Mouse (Mus musculus): Measurements from ENCODE around the gene Aoah.

Gene Aoah

DNA sequence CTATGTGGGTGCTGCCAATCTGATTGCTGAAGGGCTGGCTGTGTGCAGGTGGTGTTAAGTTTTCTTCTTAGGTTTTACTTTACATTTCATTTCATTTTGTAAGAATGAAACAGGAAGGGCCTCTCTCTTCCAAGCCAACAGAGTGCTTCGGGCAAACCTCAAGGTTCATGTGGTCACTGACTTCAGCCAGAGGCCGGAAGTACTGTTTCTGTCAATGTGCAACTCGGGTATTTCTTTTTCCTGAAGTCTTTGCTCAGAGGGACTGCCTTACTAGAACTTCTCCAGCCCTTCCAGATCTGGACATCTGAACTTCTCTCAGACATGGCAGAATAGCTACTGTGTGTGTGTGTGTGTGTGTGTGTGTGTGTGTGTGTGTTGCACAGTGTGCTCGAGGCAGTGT lies at the start of gene Aoah:
TSS of gene Aoah (plus strand) at position 213 of the 400 bp plus-strand sequence.
- peak; percentile 35 for DNase-seq

DNA sequence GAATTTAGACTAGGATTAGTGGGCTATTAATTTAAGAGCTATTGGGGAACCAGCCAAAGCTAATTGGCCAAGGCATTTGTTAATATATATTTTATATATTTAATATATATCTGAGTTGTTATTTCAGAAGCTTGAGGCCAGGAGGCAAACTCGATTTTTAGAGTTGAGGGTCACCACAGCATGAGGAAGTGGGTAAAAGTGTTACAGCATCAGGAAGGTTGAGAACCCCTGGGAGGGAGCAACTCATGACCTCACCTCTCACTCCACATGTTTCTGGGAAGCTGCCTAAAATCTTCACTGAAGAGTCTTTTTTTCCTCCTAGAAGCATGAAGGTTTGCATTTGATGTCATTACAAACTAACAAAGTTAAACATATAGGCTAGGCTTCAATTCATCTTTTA lies 39.1 kb upstream of the Aoah start:
- no peak for DNase-seq

DNA sequence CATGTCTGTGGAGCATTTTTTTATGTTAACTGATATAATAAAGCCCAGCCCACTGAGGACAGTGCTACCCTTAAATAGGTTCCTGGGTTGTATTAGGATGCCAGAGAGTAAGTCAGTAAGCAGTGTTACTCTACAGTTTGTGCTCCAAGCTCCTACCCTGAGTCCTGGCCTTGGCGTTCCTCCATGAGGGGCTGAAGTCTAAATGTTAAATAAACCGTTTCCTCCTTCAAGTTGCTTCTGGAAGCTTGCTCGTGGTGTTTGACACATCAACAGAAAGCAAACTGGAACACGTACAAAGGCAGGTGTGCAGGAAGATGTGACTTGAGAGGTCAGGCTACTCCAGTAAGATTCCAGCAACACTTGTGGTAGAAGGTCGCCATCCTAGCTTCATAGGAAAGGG lies 10.3 kb upstream of the Aoah start:
- no peak for DNase-seq

DNA sequence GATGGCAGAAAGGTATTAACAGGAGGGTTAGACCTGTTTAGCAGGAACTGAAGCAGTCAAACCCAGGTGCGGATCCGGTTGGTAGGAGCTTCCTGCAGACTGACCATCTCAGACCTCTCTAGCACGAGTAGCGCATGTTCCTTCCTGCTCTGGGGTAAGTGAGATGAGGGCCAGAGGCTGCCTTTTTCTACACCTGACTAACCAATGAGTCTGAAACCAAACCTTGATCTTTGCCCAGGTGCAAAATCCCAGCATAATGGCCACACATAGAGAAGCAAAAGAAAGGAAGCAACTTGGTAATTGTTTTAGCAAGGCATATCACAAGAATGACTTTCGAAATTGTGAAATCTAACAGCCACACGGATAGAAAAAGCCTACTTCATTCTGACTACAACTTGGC lies 9.9 kb upstream of the Aoah start:
- no peak for DNase-seq

DNA sequence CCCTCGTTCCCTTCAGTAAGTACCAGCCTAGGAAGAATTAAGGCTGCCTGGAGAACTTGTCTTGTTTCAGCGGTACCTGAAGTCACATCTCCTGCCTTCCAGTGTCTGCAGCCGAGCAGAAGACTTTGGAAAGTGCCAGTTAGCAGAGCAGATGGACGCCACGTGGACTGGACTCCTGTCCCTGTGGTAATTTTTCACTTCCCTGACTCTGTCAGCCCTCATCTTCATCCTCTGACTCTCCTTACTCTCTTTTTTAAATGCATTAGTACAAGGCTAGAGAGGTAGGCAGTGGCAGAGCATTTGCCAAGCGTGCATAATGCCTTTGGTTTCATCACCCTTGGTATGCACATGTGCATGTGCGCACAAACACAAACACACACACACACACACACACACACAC lies 8.0 kb upstream of the Aoah start:
- no peak for DNase-seq

DNA sequence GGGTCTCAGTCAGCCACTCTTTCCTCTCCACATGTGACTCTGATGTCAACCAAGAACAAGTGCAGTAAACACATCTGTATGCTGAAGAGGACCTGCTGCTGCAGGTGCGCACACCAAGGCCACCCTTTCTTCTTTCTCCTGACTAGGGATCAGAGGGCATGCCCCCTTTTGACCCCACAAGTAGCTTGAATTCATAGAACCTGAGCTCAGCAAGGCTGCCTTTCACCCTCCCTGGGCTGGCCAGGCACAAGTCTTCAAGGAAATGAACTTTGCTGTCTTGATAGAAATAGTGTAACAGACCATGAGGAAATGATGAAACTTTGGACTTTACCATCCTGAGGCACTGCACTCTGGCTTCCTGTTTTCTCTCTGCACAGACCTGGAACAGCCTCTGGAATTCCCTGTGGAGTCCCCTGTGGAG lies 7.1 kb upstream of the Aoah start:
- DNase-seq: peak; percentile 56

DNA sequence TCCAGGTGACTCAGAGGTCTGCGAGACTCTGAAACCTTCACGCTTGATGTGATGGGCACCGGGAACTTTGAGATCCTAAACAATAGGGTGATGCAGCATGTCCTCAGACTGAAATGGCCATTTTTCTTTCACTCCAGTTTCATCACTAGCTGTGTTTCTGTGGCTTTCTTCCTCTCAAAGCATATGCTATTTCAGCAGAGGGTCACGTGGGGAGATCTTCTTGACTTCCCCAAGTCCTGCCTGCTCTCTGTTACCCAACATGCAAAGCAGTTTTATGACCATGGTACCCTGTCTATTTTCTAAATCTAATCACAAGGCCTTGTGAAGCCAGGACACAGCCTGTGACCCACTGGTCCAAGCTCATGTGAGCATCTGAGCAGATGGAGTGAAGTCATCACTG lies 6.0 kb upstream of the Aoah start:
- no peak for DNase-seq

DNA sequence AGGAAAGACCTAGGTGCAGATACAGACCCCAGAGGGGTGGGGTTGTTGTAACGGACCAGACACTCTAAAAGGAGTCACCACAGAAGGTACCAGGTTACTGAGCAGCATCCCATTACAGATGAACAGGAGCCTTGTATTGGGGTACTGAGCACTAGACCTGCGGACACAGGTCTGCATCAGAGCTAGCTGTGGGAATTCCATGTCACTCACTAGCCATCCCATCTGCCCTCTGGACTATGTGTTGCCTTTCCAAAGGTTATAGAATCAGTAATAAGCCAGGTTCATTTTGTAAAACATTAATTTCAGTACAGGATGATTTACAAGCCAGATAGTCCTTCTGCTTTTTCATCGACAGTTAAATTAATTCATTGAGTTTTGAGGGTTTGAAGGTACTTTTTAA lies 2.7 kb downstream of the Aoah start:
- no peak for DNase-seq

DNA sequence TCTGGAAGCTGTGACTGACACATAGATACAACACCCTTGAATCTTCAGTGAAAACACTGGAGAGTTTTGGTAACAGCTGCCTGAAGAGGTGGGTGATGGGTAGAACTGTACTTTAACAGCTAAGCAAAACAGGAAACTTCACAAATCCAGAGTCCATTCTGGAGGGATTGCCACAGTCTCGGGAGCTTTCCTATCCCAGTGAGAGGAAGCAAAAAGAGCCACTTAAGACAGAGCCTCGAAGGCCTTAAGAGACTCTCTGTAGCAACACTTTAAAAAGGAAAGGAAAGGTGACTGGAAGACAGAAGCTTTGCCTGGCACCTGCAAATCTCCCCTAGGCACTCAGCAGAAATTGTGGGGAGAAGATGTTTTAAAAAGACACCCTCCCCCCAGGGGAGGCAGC lies 4.6 kb downstream of the Aoah start:
- no peak for DNase-seq

DNA sequence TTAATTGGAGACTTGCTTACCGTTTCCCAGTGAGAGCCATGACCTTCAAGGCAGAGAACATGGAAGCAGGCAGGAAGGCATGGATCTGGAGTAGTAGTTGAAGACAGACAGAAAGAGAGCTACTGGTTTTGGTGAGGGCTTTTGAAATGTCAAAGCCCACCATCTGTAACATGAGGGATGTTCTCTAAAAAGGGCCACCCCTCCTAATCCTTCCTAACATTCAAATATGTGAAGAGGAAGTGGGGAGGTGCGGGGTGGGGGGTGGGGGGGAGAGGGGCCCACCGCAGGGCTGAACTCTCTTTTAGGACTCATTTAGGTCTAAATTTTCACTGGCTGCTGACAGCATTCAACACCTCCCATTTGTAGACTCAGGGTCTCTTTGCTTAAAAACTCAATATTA lies 5.9 kb downstream of the Aoah start:
- DNase-seq: no peak

DNA sequence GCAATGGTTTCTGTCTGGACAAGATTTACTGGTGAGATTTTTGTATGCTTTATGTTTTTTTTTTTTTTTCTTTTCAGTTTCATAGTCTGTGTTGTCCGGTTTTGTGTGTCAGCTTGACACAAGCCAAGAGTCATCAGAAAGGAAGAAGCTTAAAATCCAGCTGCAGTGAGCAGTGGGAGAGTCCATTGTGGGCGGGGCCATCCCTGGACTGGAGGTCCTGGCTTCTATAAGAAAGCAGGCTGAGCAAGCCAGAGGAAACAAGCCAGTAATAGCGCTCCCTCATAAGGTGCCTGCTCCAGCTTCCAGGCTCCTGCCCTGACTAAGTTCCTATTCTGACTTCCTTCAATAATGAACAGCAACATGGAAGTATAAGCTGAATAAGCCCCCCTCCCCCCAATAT lies 6.7 kb downstream of the Aoah start:
- peak; percentile 72 for DNase-seq

DNA sequence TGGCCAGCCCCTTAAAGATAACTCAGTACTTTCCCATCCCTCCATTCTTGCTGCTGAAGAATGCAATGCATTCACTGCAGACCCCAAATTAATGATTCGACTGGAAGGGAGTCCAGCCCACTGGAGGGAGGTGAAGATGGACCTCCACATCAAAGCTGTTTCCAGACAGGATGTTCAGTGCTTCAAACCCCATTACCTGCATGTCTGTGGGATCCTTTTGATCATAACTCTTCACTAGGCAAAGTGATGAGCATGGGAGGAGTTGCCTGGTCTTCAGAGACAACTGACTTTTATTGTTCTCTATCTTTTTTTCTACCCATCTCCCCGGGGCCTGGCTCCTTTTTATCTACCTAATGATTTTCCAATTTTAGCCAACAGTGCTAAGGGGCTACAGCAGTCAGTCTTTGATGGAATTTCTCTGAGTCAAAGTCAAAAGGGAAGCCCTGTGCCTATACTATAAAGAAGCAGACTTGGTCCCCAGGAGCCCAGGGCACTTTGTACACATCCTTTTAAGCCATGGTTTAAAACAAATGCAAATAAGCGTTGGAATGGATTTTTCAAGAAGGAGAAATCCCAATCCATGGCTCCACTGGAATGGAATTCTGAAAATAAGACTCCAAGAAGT lies 18.0 kb downstream of the Aoah start:
- no peak for DNase-seq

DNA sequence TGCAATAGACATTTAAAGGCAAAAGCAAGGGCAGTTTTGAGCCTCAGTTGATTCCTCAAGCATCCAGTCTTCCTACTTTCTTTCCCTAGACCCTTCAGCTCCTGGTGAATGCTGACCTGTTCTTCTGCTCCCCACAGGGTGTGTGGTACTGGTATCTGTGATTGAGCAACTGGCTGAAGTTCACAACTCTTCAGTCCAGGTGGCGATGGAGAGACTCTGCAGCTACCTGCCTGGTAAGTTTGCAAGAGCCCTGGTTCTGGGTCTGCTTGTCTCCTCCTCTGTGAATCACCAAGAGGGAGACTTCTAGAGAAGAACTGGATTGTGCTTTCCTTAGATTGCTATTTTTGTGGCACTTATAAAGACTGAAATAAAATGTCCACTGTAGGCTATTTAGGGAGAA lies 22.5 kb downstream of the Aoah start:
- DNase-seq: no peak

DNA sequence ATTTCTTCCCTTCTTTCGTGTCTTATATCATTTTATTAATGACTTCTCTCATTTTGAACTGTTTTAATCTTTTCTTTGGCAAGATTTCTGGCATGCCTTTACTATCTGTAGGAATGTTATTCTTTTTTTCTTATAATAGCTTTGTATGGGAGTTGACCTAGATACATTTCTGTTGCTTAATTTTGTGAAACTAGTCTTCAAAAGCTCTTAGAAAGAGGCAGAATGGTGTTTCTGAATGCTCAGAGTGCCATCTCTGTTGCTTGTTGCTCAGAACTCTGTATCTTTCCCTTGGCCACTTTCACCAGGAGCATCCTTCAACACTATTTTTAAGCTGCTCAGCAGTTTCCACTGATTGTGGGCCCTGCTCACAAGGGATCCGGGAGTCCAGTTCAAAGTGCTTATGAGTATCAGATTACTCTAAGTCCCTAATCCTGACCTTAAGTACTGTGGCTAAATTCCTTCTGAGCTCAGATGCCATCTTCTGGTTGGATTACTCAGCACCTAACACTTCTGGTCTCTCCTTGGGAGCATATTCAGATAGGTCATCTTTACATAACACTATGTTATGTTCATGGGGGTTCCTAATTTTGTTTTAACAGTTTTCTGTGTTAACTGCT lies 26.9 kb downstream of the Aoah start:
- DNase-seq: no peak

DNA sequence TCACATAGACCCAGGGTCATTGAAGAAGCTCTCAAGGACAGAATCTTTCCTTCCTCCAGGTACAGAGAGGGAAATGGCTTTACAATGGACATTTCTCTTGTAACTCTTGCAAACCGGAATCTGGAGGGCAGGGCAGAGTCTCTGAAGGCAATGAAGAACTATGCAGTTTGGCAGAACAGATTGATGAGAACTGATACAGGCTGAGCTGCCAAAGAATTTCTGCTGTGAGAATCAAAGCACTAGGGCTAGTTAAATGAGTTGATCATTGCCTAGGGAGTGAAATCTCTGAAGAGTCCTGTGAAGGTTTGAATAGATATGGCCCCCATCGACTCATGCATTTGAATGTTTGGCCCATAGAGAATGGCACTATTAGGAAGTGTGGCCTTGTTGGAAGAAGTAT lies 34.8 kb downstream of the Aoah start:
- DNase-seq: no peak

DNA sequence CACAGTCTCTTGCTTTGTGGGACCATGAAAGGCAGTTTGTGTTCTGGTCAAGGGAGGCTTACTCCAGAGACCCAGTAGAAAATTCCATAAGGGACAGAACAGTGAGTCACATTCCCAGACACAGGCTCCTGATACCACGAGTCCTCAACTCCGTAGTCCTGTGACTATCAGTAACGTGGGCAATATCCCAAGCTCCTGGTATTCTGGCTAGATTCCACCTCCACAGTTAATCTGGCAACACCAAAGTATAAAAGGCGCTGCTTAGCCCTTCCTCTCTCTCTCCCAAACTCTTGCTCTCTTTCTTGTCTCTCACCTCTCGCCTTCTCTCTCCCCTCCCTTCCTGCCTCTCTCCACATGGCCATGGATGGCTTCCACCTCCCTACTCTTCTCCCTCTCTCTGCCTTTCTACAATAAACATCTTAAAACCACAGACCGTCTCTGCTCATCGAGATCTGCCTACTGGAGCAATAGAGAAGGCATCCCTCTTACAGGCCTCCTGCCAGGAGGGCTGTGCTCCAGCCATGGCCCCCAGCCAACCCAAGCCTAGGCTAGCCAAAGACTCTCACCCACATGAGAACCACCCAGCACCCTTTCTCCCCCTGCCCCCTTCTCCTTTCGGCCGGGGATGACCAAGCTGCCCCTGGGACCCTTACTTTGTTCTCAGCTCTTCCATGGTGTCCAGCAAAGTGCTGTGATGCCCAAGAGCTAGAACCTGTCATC lies 35.4 kb downstream of the Aoah start:
- no peak for DNase-seq

DNA sequence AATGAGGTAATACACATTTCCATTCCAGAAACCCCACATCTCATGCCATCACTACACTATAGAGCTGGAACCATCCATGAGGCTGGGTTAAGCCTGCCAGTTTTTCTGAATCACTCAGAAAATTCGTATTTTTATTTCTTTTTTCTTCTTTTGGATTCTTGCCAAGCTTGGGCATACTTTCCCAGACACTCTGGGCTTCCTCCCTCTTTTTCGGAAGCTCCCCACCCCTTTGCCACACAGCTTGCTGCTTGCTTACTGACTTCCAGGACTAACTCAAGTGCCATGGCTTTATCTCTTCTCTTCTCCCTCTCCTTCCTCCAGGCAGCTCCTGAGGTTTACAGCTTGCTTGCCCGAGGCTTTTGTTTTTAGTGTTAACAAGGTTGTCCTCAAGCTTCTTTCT lies 62.0 kb downstream of the Aoah start:
- no peak for DNase-seq

DNA sequence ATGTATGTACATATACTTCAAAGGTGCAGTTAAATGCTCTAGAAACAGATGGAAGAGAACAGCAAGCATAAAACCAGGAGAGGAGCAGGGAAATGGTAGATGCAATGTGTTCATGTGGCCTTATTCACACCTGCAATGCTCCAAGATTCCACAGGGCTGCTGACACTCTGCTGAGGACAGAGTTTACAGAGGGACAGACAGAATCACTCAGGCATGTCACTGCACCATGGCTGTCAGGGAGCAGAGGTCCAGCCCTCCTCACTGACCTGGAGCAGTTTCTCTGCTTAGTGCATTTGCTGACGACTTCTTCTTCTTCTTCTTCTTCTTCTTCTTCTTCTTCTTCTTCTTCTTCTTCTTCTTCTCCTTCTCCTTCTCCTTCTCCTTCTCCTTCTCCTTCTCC lies 105.5 kb downstream of the Aoah start:
- peak; percentile 17 for DNase-seq

DNA sequence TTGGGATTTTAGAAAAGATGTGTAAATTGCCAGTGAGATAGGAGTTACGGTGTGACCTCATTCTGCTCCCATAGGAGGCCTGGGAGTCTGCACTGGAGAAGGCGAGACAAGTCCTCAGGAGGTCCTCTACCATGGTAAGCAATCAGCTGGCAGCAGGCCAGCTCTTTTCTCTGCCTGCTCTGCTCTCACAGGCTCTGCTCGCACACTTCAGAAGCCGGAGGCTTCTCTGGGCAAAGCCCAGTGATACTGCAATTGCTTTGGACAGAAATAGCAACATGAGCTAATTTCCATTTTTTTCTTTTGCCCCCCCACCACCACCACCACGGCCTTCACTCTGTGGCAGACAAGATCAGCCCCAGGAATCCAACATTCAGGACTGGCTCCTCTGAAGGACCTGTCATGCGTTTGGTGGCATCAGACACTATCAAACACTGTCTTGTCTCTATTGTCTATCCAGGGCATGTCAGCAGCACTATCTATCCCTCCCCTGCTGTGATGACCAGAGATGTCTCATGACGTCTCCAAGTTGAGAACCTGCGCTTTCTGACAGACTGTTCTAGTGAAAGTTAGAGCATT lies 106.6 kb downstream of the Aoah start:
- DNase-seq: peak; percentile 71

DNA sequence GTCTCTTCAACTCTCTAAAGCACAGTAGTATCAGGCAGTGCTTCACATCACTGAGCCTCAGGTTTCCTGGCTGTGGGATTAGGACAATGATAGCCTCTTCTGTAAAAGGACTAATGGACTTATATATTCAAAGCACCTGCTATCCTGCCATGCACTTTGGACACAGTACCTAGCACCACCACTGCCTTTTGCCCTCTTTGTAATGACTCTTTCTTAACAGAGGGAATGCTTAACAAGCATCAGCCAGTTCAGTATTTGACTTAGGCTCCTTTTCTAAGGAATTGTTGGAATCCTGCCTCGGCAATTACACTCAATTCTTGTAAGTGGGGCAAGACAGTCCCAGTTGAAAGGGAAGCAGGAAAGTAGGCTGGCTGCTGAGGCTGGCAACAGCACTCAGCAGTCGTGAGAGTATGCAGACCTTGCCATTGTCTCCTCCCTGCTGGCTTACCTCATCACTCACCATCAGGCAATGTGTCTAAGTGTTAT lies 107.1 kb downstream of the Aoah start:
- no peak for DNase-seq

DNA sequence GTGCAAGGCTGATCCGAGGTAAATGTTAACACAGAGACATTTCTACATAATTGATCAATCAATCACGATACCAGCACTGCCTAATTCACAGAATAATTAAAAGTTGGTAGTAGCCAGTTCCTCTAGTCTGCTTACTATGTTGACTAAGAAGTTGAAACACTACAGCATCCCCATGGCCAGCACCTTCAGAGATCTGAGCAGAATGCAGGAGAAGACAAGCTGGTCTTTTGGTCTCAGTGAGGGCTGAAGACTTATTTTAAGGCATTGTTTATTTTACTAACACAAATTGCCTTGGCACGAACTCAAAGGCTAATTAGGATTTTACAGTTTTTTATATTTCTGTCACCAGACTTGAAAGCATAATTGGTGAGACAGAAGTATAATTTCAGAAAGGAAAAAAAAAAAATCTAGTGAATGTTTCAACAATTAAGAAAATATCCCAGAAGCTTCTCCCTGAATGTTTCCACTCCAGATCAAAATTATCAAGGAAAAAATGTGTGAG lies 107.8 kb downstream of the Aoah start:
- no peak for DNase-seq

DNA sequence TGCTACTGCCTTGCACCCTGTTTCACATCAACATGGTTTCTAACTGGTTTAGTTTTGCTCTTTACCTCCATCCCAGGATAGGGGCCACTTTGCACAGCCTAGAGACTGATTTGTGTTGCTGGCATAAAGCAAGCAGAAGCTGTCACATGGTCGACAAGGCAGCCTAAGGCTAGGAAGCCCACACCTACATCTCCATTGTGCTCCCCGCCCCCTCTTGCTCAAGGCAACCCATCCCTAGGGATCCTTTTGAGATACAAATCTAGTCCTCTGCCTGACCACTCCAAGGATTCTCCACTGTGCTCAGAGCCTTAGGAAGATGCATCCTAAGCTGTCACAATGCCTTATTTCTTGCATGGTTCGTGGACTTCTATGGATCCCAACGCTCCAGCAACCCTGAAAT lies 110.2 kb downstream of the Aoah start:
- DNase-seq: no peak

DNA sequence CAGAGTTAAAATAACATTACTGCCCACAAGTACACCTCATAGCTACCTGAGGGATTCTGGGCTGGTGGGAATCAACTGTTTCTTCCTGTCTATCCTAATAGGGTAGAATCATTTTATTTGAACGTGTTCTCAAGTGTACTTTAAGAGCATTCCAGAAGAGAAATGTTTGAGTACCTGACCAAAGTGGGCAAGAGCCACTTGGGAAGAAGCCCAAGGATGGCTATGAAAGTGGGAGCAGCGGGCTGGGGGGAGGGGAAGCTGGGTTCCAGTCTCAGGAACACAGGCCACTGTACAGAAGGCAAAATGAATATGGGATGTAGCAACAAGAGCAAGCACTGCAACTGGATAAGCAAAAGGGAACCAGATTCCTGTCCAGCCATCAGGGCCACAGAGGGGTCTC lies 111.3 kb downstream of the Aoah start:
- DNase-seq: no peak
